Mouse (Mus musculus): ENCODE data around the gene Gpc6. TPM values are rescaled to one million over a fixed set of nuclear protein-coding genes. Genes with fewer than 3 reads are reported as not detected.

The Gpc6 gene
- total and polyA plus RNA-seq, 3 experiments: not detected

DNA sequence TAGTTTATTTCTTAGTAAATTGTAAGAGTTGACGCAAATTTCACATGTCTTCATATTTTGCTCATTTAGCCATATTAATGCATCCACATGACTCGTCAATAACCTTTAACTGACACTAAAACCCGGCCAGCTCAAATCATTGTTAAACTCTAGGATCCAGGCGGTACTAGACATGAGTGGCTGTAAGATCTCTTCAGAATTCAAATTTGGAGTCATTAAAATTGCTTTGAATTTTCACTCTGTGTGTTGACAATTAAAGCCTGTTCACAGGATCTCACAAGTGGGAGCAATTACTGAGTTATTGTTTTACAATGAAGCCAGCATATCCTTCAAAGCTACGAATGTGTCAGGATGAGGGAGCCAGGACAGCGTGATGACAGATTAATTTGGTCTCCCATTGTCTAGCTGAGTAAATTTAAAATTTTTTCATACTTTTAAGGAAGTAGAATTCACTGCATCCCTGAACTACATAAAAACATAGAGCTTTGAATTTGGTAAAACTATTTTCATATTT lies 421.3 kb downstream of the Gpc6 start:
- Histone ChIP-seq H3K27me3 (replicated peaks) (no peaks in the 10 kb centered on the region), H3K4me2 (ENCODE audit: insufficient read depth, low read depth, poor library complexity, severe bottlenecking) (no peak overlapping the region), H3K9ac (ENCODE audit: insufficient read depth, low read depth) (no peak overlapping the region), H3K9me3 (replicated peaks; ENCODE audit: low read length) (no peaks in the 10 kb centered on the region), H3K36me3 (replicated peaks in 1 of 2; ENCODE audit: control insufficient read depth in 1 of 2, insufficient read depth in 1 of 2, low read length in 1 of 2) (no peaks in the 10 kb centered on the region), H3K79me2 (replicated peaks; ENCODE audit: control insufficient read depth, extremely low read depth, insufficient read depth, poor library complexity, severe bottlenecking) (no peaks in the 10 kb centered on the region), H3K4me1 (ENCODE audit: control insufficient read depth in 1 of 2, insufficient read depth in 2 of 2) (no peaks in the 10 kb centered on the region), H3K27ac (ENCODE audit: insufficient read depth, low read depth) (no peak overlapping the region), H3K4me3 (replicated peaks in 1 of 3; ENCODE audit: low read depth in 2 of 3, low read length in 2 of 3, poor library complexity in 1 of 3) (no peak overlapping the region)
- dilution Hi-C loops (cut with MboI; ENCODE audit: extremely low pct_ligation_motif_present, extremely low pct_unique_long_range_greater_than_20kb, low sequenced_read_pairs) (no loop called here), in situ Hi-C loops (cut with MboI; ENCODE audit: low pct_ligation_motif_present, low pct_unique_long_range_greater_than_20kb, low sequenced_read_pairs) (no loop called here)
- no peak for DNase-seq (ENCODE audit: extremely low read depth)
- TF ChIP-seq PAX5 (IDR thresholded peaks at IDR 0.05; ENCODE audit: low read length) (no peak), BHLHE40 (IDR thresholded peaks at IDR 0.05; ENCODE audit: low read depth, low read length) (no peak), ELF1 (IDR thresholded peaks at IDR 0.05; ENCODE audit: low read depth, low read length) (no peak), HCFC1 (IDR thresholded peaks at IDR 0.05; ENCODE audit: low read depth, low read length) (no peak), ZC3H11A (IDR thresholded peaks at IDR 0.05; ENCODE audit: low read depth, low read length) (no peak), POLR2AphosphoS2 (IDR thresholded peaks at IDR 0.05; ENCODE audit: low read depth, low read length) (no peak), MYC (IDR thresholded peaks at IDR 0.05; ENCODE audit: low read depth, low read length) (no peak), E2F4 (IDR thresholded peaks at IDR 0.05; ENCODE audit: insufficient replicate concordance, low read depth, low read length) (no peak), SMC3 (IDR thresholded peaks at IDR 0.05; ENCODE audit: low read depth, low read length) (no peak), SIN3A (IDR thresholded peaks at IDR 0.05; ENCODE audit: low read length) (no peak), EP300 (IDR thresholded peaks at IDR 0.05; ENCODE audit: low read length) (no peak), ZKSCAN1 (IDR thresholded peaks at IDR 0.05; ENCODE audit: borderline replicate concordance, low read depth, low read length) (no peak), RCOR1 (conservative IDR thresholded peaks at IDR 0.05; ENCODE audit: low read depth, low read length) (no peak), ZMIZ1 (IDR thresholded peaks at IDR 0.05; ENCODE audit: low read depth, low read length) (no peak), ETS1 (conservative IDR thresholded peaks at IDR 0.05; ENCODE audit: low read depth, low read length) (no peak), GABPA (IDR thresholded peaks at IDR 0.05; ENCODE audit: insufficient replicate concordance, low read depth, low read length) (no peak), TCF12 (IDR thresholded peaks at IDR 0.05; ENCODE audit: low read depth, low read length) (no peak)

GRCm38 (mm10) chr14:117351296-117351695 lies 426.2 kb downstream of the Gpc6 start:
- Histone ChIP-seq H3K9ac (ENCODE audit: insufficient read depth, low read depth) (no peak overlapping the region), H3K27ac (ENCODE audit: insufficient read depth, low read depth) (no peak overlapping the region), H3K27me3 (replicated peaks) (no peaks in the 10 kb centered on the region), H3K79me2 (replicated peaks; ENCODE audit: control insufficient read depth, extremely low read depth, insufficient read depth, poor library complexity, severe bottlenecking) (no peaks in the 10 kb centered on the region), H3K4me3 (replicated peaks in 1 of 3; ENCODE audit: low read depth in 2 of 3, low read length in 2 of 3, poor library complexity in 1 of 3) (no peak overlapping the region), H3K9me3 (replicated peaks; ENCODE audit: low read length) (no peaks in the 10 kb centered on the region), H3K4me2 (ENCODE audit: insufficient read depth, low read depth, poor library complexity, severe bottlenecking) (no peak overlapping the region), H3K4me1 (ENCODE audit: control insufficient read depth in 1 of 2, insufficient read depth in 2 of 2) (no peaks in the 10 kb centered on the region), H3K36me3 (replicated peaks in 1 of 2; ENCODE audit: control insufficient read depth in 1 of 2, insufficient read depth in 1 of 2, low read length in 1 of 2) (no peaks in the 10 kb centered on the region)
- dilution Hi-C loops (cut with MboI; ENCODE audit: extremely low pct_ligation_motif_present, extremely low pct_unique_long_range_greater_than_20kb, low sequenced_read_pairs): no loop called here
- TF ChIP-seq E2F4 (IDR thresholded peaks at IDR 0.05; ENCODE audit: insufficient replicate concordance, low read depth, low read length) (no peak), MEF2A (IDR thresholded peaks at IDR 0.05; ENCODE audit: borderline replicate concordance, low read depth, low read length) (no peak), EP300 (IDR thresholded peaks at IDR 0.05; ENCODE audit: low read length) (no peak), JUND (conservative IDR thresholded peaks at IDR 0.05; ENCODE audit: low read depth, low read length) (no peak), MAX (IDR thresholded peaks at IDR 0.05; ENCODE audit: low read length) (no peak)
- in situ Hi-C loops (cut with MboI; ENCODE audit: low pct_ligation_motif_present, low pct_unique_long_range_greater_than_20kb, low sequenced_read_pairs): no loop called here
- DNase-seq (ENCODE audit: extremely low read depth): no peak

All from CH12.LX (cell line).